30 mouse cellular contexts compared by ENCODE assay signal in the genomic region with DNA sequence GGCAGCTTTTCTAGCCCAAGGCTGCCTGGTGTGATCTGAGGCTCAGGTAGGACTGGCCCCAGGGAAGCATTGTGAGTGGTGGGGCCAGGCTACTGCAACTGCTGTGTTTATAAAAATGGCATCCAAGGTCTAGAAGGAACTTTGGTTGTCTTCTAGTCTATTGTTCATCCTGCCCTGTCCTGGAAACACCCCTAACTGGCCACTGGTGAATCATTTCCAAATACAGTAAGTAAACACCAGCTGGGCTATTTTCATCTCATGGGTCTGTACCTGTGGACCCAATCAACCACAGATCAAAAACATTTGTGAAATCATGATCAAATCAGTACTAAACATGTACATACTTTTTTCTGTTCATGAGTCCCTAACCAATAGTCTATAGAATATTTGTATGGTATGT. TPM values are rescaled to one million over a fixed set of nuclear protein-coding genes. Genes with fewer than 3 reads are reported as not detected.
"Had no signal": no experiment of that assay in that cellular context is flagged by ENCODE, and none has a peak within 500 bp of the region (broad histone marks: within the 10 kb centered on the region; RNA-seq: fewer than 3 reads in every experiment).

No protein-coding gene starts in this region.

RNA-seq across cellular contexts. Expression of a gene that starts 8.8 kb away (rescaled TPM):
- polyA plus RNA-seq: limb, embryonic 10.5 days; liver, embryonic 12.5 days; liver, embryonic 15.5 days; lung, adult 2 months; macrophage; myocyte had no signal

RNA-seq across cellular contexts. Expression of a gene that starts 48.2 kb away (rescaled TPM):
- polyA plus RNA-seq: limb, embryonic 10.5 days; limb, embryonic 11.5 days; limb, embryonic 12.5 days; limb, embryonic 13.5 days; limb, embryonic 14.5 days; limb, embryonic 15.5 days; liver, adult 2 months; liver, embryonic 11.5 days; liver, embryonic 12.5 days; liver, embryonic 13.5 days; liver, embryonic 14.5 days; liver, embryonic 15.5 days; liver, embryonic 16.5 days; lung, adult 2 months; lung, embryonic 14.5 days; lung, embryonic 15.5 days; lung, embryonic 16.5 days; lung, postnatal 0 days; macrophage; midbrain, embryonic 10.5 days; midbrain, embryonic 11.5 days; midbrain, embryonic 12.5 days; midbrain, embryonic 13.5 days; midbrain, embryonic 14.5 days; midbrain, embryonic 15.5 days; midbrain, embryonic 16.5 days; midbrain, postnatal 0 days; myocyte; neural tube, embryonic 11.5 days; neural tube, embryonic 12.5 days had no signal

RNA-seq across cellular contexts. Expression of a gene that starts 48.3 kb away (rescaled TPM):
- polyA plus RNA-seq: liver, adult 2 months; lung, adult 2 months; macrophage; myocyte had no signal
